Mouse (Mus musculus) kidney, adult 2 months (tissue): Measurements from ENCODE around the gene Acvr1. TPM values are rescaled to one million over a fixed set of nuclear protein-coding genes. Genes with fewer than 3 reads are reported as not detected.
A peak's percentile ranks its signal among the peaks of the same experiment; 100 is the strongest.

Experiments used
- DNase-seq: peaks from one replicate; pipeline ENCODE4 v3.0.0; 2021
- H3K27ac ChIP-seq: fragments of 200-500 bp; 2 replicates; pipeline ENCODE4 v1.5.1; 2012; ENCODE audit warnings: low read depth, low read length, control low read depth, inconsistent platforms; ENCODE audit not compliant: insufficient read depth
- H3K27me3 ChIP-seq: fragments of 200-500 bp; replicated peaks from 2 replicates; pipeline ENCODE4 v1.6.1; 2012; ENCODE audit warnings: mild to moderate bottlenecking, moderate library complexity, low read length, inconsistent platforms; ENCODE audit not compliant: control insufficient read depth, insufficient read depth
- H3K36me3 ChIP-seq: fragments of 200-500 bp; 2 replicates; pipeline ENCODE4 v1.6.1; 2012; ENCODE audit warnings: mild to moderate bottlenecking, moderate library complexity, low read length, inconsistent platforms; ENCODE audit not compliant: control insufficient read depth, insufficient read depth
- H3K4me1 ChIP-seq: fragments of 200-500 bp; 2 replicates; pipeline ENCODE4 v1.6.1; 2011; ENCODE audit warnings: low read length; ENCODE audit not compliant: control insufficient read depth, insufficient read depth
- H3K4me3 ChIP-seq: fragments of 200-500 bp; 2 replicates; pipeline ENCODE4 v1.5.1; 2011; ENCODE audit warnings: mild to moderate bottlenecking, low read depth, low read length, control low read depth; ENCODE audit not compliant: insufficient read depth
- CTCF ChIP-seq: fragments of 200-500 bp; conservative IDR thresholded peaks from 2 replicates; pipeline ENCODE4 v1.5.1; 2011; ENCODE audit warnings: low read depth, mild to moderate bottlenecking, control low read depth, low read length, moderate library complexity, mixed read lengths; ENCODE audit not compliant: insufficient read depth, insufficient read length
- POLR2A ChIP-seq: fragments of 200-500 bp; IDR thresholded peaks from one replicate; pipeline ENCODE4 v1.6.1; 2011; ENCODE audit warnings: low read depth, low read length, control low read depth
- WGBS: fragments of 180-500 bp; shearing (Covaris S2); methylation state at CpG from one replicate; pipeline ENCODE4 v1.1.7; 2018; 5-methylcytosine and 5-hydroxymethylcytosine counted together
- polyA plus RNA-seq: library from polyadenylated mRNA; depleted of rRNA; stranded (reverse); fragments of >200 nt; gene quantifications from 2 replicates; pipeline ENCODE4 v1.2.3, GENCODE M21; 2012

Acvr1 gene
- polyA plus RNA-seq, 1 experiment, result 6.3 TPM

GRCm38 (mm10) chr2:58458820-58459371, 108.1 kb downstream of the Acvr1 start:
- 90% methylated on average over 14 of the region's 14 CpGs for WGBS

GRCm38 (mm10) chr2:58457488-58457865, 109.5 kb downstream of the Acvr1 start:
- H3K4me3 ChIP-seq, result no peak overlapping the region
- H3K4me1 ChIP-seq, result no peaks in the 10 kb centered on the region
- no peaks in the 10 kb centered on the region for H3K27me3 ChIP-seq
- DNase-seq, result no peak
- peak; percentile 23; the same call in 1 of the 2 replicates for TF ChIP-seq CTCF
- no peak for TF ChIP-seq POLR2A
- WGBS, result 94% methylated on average over 5 of the region's 5 CpGs
- H3K27ac ChIP-seq, result no peak overlapping the region
- peaks cover 5% of the 10 kb centered on the region for H3K36me3 ChIP-seq

More at GRCm38 (mm10) chr2:58458820-58459371, 108.1 kb downstream of the Acvr1 start:
- peaks cover 5% of the 10 kb centered on the region for H3K36me3 ChIP-seq
- TF ChIP-seq CTCF, result peak; percentile 48
- TF ChIP-seq POLR2A, result no peak
- no peaks in the 10 kb centered on the region for H3K4me1 ChIP-seq
- DNase-seq, result peak; percentile 32
- H3K27me3 ChIP-seq, result no peaks in the 10 kb centered on the region
- H3K27ac ChIP-seq, result no peak overlapping the region
- no peak overlapping the region for H3K4me3 ChIP-seq

- Histone ChIP-seq H3K27ac (no peak overlapping the region), H3K4me1 (no peaks in the 10 kb centered on the region), H3K27me3 (no peaks in the 10 kb centered on the region), H3K36me3 (peaks cover 5% of the 10 kb centered on the region; the same call in 1 of the 2 replicates), H3K4me3 (no peak overlapping the region)
- TF ChIP-seq POLR2A (no peak), CTCF (no peak)
- no peak for DNase-seq
- 90% methylated on average over 8 of the region's 8 CpGs for WGBS
Measured at GRCm38 (mm10) chr2:58456843-58457487, 110.0 kb downstream of the Acvr1 start.

- no peak for TF ChIP-seq POLR2A
- TF ChIP-seq CTCF, result no peak
- WGBS, result 94% methylated on average over 16 of the region's 16 CpGs
- Histone ChIP-seq H3K27ac (no peak overlapping the region), H3K4me3 (no peak overlapping the region), H3K27me3 (no peaks in the 10 kb centered on the region), H3K36me3 (peaks cover 5% of the 10 kb centered on the region; the same call in 1 of the 2 replicates), H3K4me1 (no peaks in the 10 kb centered on the region)
- DNase-seq, result no peak
Measured at GRCm38 (mm10) chr2:58454095-58454865, 112.7 kb downstream of the Acvr1 start.

- Histone ChIP-seq H3K27me3 (no peaks in the 10 kb centered on the region), H3K36me3 (no peaks in the 10 kb centered on the region; the same call in none of the 2 replicates), H3K27ac (no peak overlapping the region), H3K4me1 (no peaks in the 10 kb centered on the region), H3K4me3 (no peak overlapping the region)
- WGBS, result 95% methylated on average over 15 of the region's 15 CpGs
- no peak for DNase-seq
- TF ChIP-seq POLR2A (no peak), CTCF (no peak)
Measured at GRCm38 (mm10) chr2:58447001-58447400, 120.0 kb downstream of the Acvr1 start.

GRCm38 (mm10) chr2:58443163-58443562, 123.8 kb downstream of the Acvr1 start:
- TF ChIP-seq CTCF (no peak), POLR2A (no peak)
- no peaks in the 10 kb centered on the region for H3K4me1 ChIP-seq
- H3K27me3 ChIP-seq, result no peaks in the 10 kb centered on the region
- no peak overlapping the region for H3K27ac ChIP-seq
- DNase-seq, result no peak
- 68% methylated on average over 4 of the region's 4 CpGs for WGBS
- H3K36me3 ChIP-seq, result no peaks in the 10 kb centered on the region; the same call in none of the 2 replicates
- no peak overlapping the region for H3K4me3 ChIP-seq

GRCm38 (mm10) chr2:58436911-58437310, 130.0 kb downstream of the Acvr1 start:
- TF ChIP-seq POLR2A (no peak), CTCF (no peak)
- Histone ChIP-seq H3K27ac (no peak overlapping the region), H3K27me3 (no peaks in the 10 kb centered on the region), H3K4me1 (no peaks in the 10 kb centered on the region), H3K36me3 (no peaks in the 10 kb centered on the region), H3K4me3 (no peak overlapping the region)
- no peak for DNase-seq
- WGBS, result 93% methylated on average over 3 of the region's 3 CpGs
